Mouse (Mus musculus): ENCODE measurements around the gene Cd59b. TPM values are rescaled to one million over a fixed set of nuclear protein-coding genes. Genes with fewer than 3 reads are reported as not detected.

Gene Cd59b
- total and polyA plus RNA-seq, 3 experiments, result 0.38 TPM; not detected in 2

GRCm38 (mm10) chr2:104036316-104036715 lies 33.3 kb upstream of the Cd59b start:
- H3K9ac ChIP-seq (ENCODE audit: control insufficient read depth, low read depth, low read length, poor library complexity, severe bottlenecking), result no peak overlapping the region
- no peak for DNase-seq (ENCODE audit: low read depth, low spot score)
- TF ChIP-seq ELF1 (IDR thresholded peaks at IDR 0.05; ENCODE audit: low read depth, low read length) (no peak), GATA1 (IDR thresholded peaks at IDR 0.05; ENCODE audit: low read depth, low read length) (0 out of 2 replicates have a peak, but pooled peaks have one; percentile 15), SMC3 (IDR thresholded peaks at IDR 0.05; ENCODE audit: low read depth, low read length) (no peak)
- peaks cover 8 to 15% of the 10 kb centered on the region in 2 experiments for H3K36me3 ChIP-seq (ENCODE audit: control insufficient read depth in 1 of 2, insufficient read depth in 2 of 2, low read length in 2 of 2)
- no peaks in the 10 kb centered on the region; the same call in 1 of the 2 replicates for H3K79me2 ChIP-seq (ENCODE audit: control insufficient read depth, insufficient read depth, low read length, poor library complexity)
- no peak overlapping the region for H3K4me3 ChIP-seq (ENCODE audit: control insufficient read depth in 1 of 2, insufficient read depth in 1 of 2, low read depth in 2 of 2, low read length in 2 of 2)
- H3K9me3 ChIP-seq (replicated peaks; ENCODE audit: insufficient read depth, low read length), result no peaks in the 10 kb centered on the region
- no peaks in the 10 kb centered on the region for H3K27me3 ChIP-seq (ENCODE audit: control insufficient read depth in 1 of 2, insufficient read depth in 2 of 2, low read length in 2 of 2)
- no peak overlapping the region for H3K27ac ChIP-seq (ENCODE audit: control insufficient read depth, low read depth, low read length)
- no peaks in the 10 kb centered on the region for H3K4me1 ChIP-seq (ENCODE audit: control insufficient read depth in 1 of 2, insufficient read depth in 2 of 2, low read length in 2 of 2)

GRCm38 (mm10) chr2:104038236-104038635 lies 31.4 kb upstream of the Cd59b start:
- H3K79me2 ChIP-seq (ENCODE audit: control insufficient read depth, insufficient read depth, low read length, poor library complexity), result no peaks in the 10 kb centered on the region
- H3K36me3 ChIP-seq (ENCODE audit: control insufficient read depth in 1 of 2, insufficient read depth in 2 of 2, low read length in 2 of 2), result peaks cover 8 to 20% of the 10 kb centered on the region in 2 experiments
- no peak overlapping the region for H3K9ac ChIP-seq (ENCODE audit: control insufficient read depth, low read depth, low read length, poor library complexity, severe bottlenecking)
- H3K4me3 ChIP-seq (ENCODE audit: control insufficient read depth in 1 of 2, insufficient read depth in 1 of 2, low read depth in 2 of 2, low read length in 2 of 2), result no peak overlapping the region
- no peak overlapping the region for H3K27ac ChIP-seq (ENCODE audit: control insufficient read depth, low read depth, low read length)
- no peaks in the 10 kb centered on the region for H3K27me3 ChIP-seq (ENCODE audit: control insufficient read depth in 1 of 2, insufficient read depth in 2 of 2, low read length in 2 of 2)
- no peak for DNase-seq (ENCODE audit: low read depth, low spot score)
- no peaks in the 10 kb centered on the region for H3K9me3 ChIP-seq (replicated peaks; ENCODE audit: insufficient read depth, low read length)
- H3K4me1 ChIP-seq (ENCODE audit: control insufficient read depth in 1 of 2, insufficient read depth in 2 of 2, low read length in 2 of 2), result no peaks in the 10 kb centered on the region
- TF ChIP-seq GATA1 (IDR thresholded peaks at IDR 0.05; ENCODE audit: low read depth, low read length) (no peak), POLR2A (IDR thresholded peaks at IDR 0.05; ENCODE audit: control insufficient read depth in 1 of 2, insufficient read depth in 1 of 2, low read depth in 1 of 2, low read length in 2 of 2, poor library complexity in 1 of 2) (no peak), ZC3H11A (IDR thresholded peaks at IDR 0.05; ENCODE audit: low read depth, low read length) (no peak), UBTF (IDR thresholded peaks at IDR 0.05; ENCODE audit: borderline replicate concordance, insufficient read depth, low read depth, low read length) (no peak), MEF2A (IDR thresholded peaks at IDR 0.05; ENCODE audit: extremely low read depth, insufficient replicate concordance, low read depth, low read length, poor library complexity, severe bottlenecking) (no peak), MXI1 (IDR thresholded peaks at IDR 0.05; ENCODE audit: low read depth, low read length) (no peak), MAFK (IDR thresholded peaks at IDR 0.05; ENCODE audit: borderline replicate concordance, low read depth, low read length) (no peak), NELFE (IDR thresholded peaks at IDR 0.05; ENCODE audit: low read depth, low read length) (no peak), POLR2AphosphoS5 (IDR thresholded peaks at IDR 0.05; ENCODE audit: borderline replicate concordance, low read depth, low read length) (no peak), ETS1 (IDR thresholded peaks at IDR 0.05; ENCODE audit: low read depth, low read length) (no peak), CHD1 (IDR thresholded peaks at IDR 0.05; ENCODE audit: low read depth, low read length) (no peak), E2F4 (IDR thresholded peaks at IDR 0.05; ENCODE audit: borderline replicate concordance, low read depth, low read length) (no peak), MYB (IDR thresholded peaks at IDR 0.05; ENCODE audit: low read depth, low read length) (no peak), ZKSCAN1 (IDR thresholded peaks at IDR 0.05; ENCODE audit: low read depth, low read length) (no peak), BHLHE40 (IDR thresholded peaks at IDR 0.05; ENCODE audit: borderline replicate concordance, low read depth, low read length) (no peak), RAD21 (IDR thresholded peaks at IDR 0.05; ENCODE audit: low read depth, low read length) (no peak), NRF1 (IDR thresholded peaks at IDR 0.05; ENCODE audit: insufficient read depth, low read depth, low read length, poor library complexity, severe bottlenecking) (no peak)

Measured in MEL (cell line).